Mouse (Mus musculus) stomach, embryonic 16.5 days (tissue): ENCODE data around the gene Plekhg1. TPM values are rescaled to one million over a fixed set of nuclear protein-coding genes. Genes with fewer than 3 reads are reported as not detected.
A peak's percentile ranks its signal among the peaks of the same experiment; 100 is the strongest.

Experiments
- ATAC-seq: fragments of 200-750 bp; cut with Nextera tagmentation; 2 replicates; pipeline ENCODE4 v1.8.0; 2017; ENCODE audit warnings: moderate number of reproducible peaks, moderate TSS enrichment; ENCODE audit not compliant: insufficient read depth, low FRiP score
- H3K27ac ChIP-seq: fragments of 300-500 bp; sonication (generic); 2 replicates; pipeline ENCODE4 v1.5.1; 2014; ENCODE audit warnings: low read length
- H3K27me3 ChIP-seq: fragments of 300-500 bp; sonication (generic); 2 replicates; pipeline ENCODE4 v1.6.1; 2014; ENCODE audit warnings: low read length, control low read depth, mixed read lengths; ENCODE audit not compliant: control insufficient read depth, insufficient read depth
- H3K36me3 ChIP-seq: fragments of 300-500 bp; sonication (generic); 2 replicates; pipeline ENCODE4 v1.6.1; 2014; ENCODE audit warnings: low read length; ENCODE audit not compliant: control insufficient read depth, insufficient read depth
- H3K4me1 ChIP-seq: fragments of 300-500 bp; sonication (generic); 2 replicates; pipeline ENCODE4 v1.6.1; 2014; ENCODE audit warnings: low read length, control low read depth, mixed read lengths; ENCODE audit not compliant: control insufficient read depth, insufficient read depth
- H3K4me2 ChIP-seq: fragments of 300-500 bp; sonication (generic); 2 replicates; pipeline ENCODE4 v1.6.1; 2014; ENCODE audit warnings: low read depth, low read length, mixed read lengths
- H3K4me3 ChIP-seq: fragments of 300-500 bp; sonication (generic); replicated peaks from 2 replicates; pipeline ENCODE4 v1.5.1; 2014; ENCODE audit warnings: mild to moderate bottlenecking, low read length
- H3K9ac ChIP-seq: fragments of 300-500 bp; sonication (generic); 2 replicates; pipeline ENCODE4 v1.6.1; 2014; ENCODE audit warnings: low read length
- H3K9me3 ChIP-seq: fragments of 300-500 bp; sonication (generic); replicated peaks from 2 replicates; pipeline ENCODE4 v1.6.1; 2016; ENCODE audit warnings: low read length, control low read depth; ENCODE audit not compliant: control insufficient read depth
- WGBS: fragments of 180-500 bp; shearing (Covaris S2); extraction: QIAGEN DNeasy Blood & Tissue Kit; methylation state at CpG from one replicate; pipeline ENCODE4 v1.1.7; 2014; 5-methylcytosine and 5-hydroxymethylcytosine counted together
- polyA plus RNA-seq: library from polyadenylated mRNA; unstranded; fragments of >200 nt; fragmentation: Nextera tagmentation; extraction: Ambion mirVana; gene quantifications from 2 replicates; pipeline ENCODE4 v1.2.1, GENCODE M21; 2015

Plekhg1 gene
- polyA plus RNA-seq, 1 experiment from 2014 or later = 14.0 TPM

DNA sequence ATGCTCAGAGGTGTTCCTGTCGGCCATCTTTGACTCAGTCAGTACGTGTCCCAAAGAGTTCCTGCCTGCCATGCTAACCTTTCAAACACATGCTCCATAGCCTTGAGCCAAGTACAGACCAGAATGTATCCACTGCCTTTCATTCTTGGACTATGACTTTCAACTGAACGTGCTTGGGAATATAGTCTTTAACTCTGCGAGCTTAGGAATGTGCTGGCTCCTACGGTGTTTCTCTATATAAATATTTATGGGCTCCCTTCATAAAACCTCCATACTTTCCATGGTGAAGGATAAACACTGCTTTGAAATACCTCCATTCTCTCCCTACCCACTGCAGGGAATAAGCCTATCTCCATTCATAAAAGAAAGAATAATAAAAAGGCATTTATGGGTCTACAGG, 29.0 kb downstream of the Plekhg1 start:
- H3K4me2 ChIP-seq = no peak overlapping the region
- H3K27me3 ChIP-seq = no peaks in the 10 kb centered on the region
- no peak overlapping the region for H3K9ac ChIP-seq
- WGBS = 57% methylated on average over 5 of the region's 5 CpGs
- peak overlapping the region; percentile 56 for H3K27ac ChIP-seq
- H3K9me3 ChIP-seq = no peaks in the 10 kb centered on the region
- peaks cover 1% of the 10 kb centered on the region; the same call in 1 of the 2 replicates for H3K4me1 ChIP-seq
- ATAC-seq = peak; percentile 62
- H3K4me3 ChIP-seq = no peak overlapping the region
- no peaks in the 10 kb centered on the region; the same call in 1 of the 2 replicates for H3K36me3 ChIP-seq

- no peak overlapping the region for H3K4me2 ChIP-seq
- peaks cover 2% of the 10 kb centered on the region; the same call in 1 of the 2 replicates for H3K4me1 ChIP-seq
- H3K27me3 ChIP-seq = no peaks in the 10 kb centered on the region
- no peak for ATAC-seq
- H3K36me3 ChIP-seq = no peaks in the 10 kb centered on the region; the same call in 1 of the 2 replicates
- 76% methylated on average over 2 of the region's 2 CpGs for WGBS
- H3K9me3 ChIP-seq = no peaks in the 10 kb centered on the region
- no peak overlapping the region for H3K9ac ChIP-seq
- no peak overlapping the region for H3K27ac ChIP-seq
- H3K4me3 ChIP-seq = no peak overlapping the region
Observed at GRCm38 (mm10) chr10:3774330-3774729, 34.2 kb downstream of the Plekhg1 start.

- Histone ChIP-seq H3K9me3 (no peaks in the 10 kb centered on the region), H3K4me1 (peaks cover 2% of the 10 kb centered on the region; the same call in 1 of the 2 replicates), H3K4me3 (no peak overlapping the region), H3K4me2 (no peak overlapping the region), H3K27me3 (no peaks in the 10 kb centered on the region), H3K36me3 (no peaks in the 10 kb centered on the region; the same call in 1 of the 2 replicates), H3K27ac (no peak overlapping the region), H3K9ac (no peak overlapping the region)
- ATAC-seq = no peak
- 82% methylated on average over 2 of the region's 2 CpGs for WGBS
Observed at GRCm38 (mm10) chr10:3776761-3777160, 36.6 kb downstream of the Plekhg1 start.

DNA sequence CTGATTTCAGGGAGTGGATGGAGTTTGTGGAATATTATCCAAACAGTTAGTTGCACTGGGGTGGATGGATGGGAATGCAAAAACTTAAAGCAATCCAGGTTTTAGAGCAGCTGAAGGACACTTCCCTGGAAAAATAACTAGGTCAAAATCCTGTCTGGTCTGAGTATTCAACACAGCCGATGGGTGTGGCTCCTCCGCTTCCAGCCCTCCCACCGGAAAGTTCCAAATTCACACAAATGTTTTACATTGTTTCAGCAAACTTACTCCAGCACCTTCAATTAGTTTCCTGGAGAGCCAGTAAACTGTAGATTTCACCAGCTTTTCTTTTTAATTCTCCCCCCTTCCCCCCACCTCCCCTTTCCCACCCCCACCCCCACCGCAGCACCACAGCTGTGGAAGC, 45.2 kb downstream of the Plekhg1 start:
- Histone ChIP-seq H3K36me3 (no peaks in the 10 kb centered on the region), H3K4me3 (no peak overlapping the region), H3K27ac (no peak overlapping the region), H3K9me3 (no peaks in the 10 kb centered on the region), H3K4me2 (no peak overlapping the region), H3K4me1 (peaks cover 5% of the 10 kb centered on the region), H3K27me3 (no peaks in the 10 kb centered on the region), H3K9ac (no peak overlapping the region)
- WGBS = 73% methylated on average over 4 of the region's 4 CpGs
- no peak for ATAC-seq

DNA sequence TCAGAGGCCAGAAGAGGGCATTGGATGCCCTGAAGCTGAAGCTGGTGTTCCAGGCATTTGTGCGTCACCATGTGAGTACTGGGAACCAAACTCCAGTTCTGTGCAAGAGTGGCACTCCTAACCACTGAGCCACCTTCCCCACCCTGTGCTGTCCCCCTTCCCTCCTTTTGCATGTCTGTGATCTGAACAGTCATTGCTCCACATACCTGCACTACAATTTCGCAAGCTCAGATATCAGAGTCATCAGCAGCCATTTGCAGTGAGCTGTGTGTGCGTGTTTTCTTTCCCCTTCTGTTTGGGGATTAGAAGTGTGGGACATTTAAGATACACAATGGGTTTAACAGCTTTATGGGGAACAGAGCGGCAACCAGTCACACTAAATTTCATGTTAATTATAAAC, 46.4 kb downstream of the Plekhg1 start:
- Histone ChIP-seq H3K27me3 (no peaks in the 10 kb centered on the region), H3K36me3 (no peaks in the 10 kb centered on the region), H3K9me3 (no peaks in the 10 kb centered on the region), H3K4me2 (no peak overlapping the region), H3K27ac (no peak overlapping the region), H3K9ac (no peak overlapping the region), H3K4me3 (no peak overlapping the region), H3K4me1 (peaks cover 5% of the 10 kb centered on the region)
- WGBS = 70% methylated on average over 4 of the region's 4 CpGs
- no peak for ATAC-seq

- ATAC-seq = no peak
- Histone ChIP-seq H3K4me2 (no peak overlapping the region), H3K27ac (no peak overlapping the region), H3K9me3 (no peaks in the 10 kb centered on the region), H3K9ac (no peak overlapping the region), H3K4me3 (no peak overlapping the region), H3K27me3 (no peaks in the 10 kb centered on the region), H3K4me1 (peaks cover 5% of the 10 kb centered on the region), H3K36me3 (no peaks in the 10 kb centered on the region)
- WGBS = 32% methylated on average over 5 of the region's 5 CpGs
Observed at GRCm38 (mm10) chr10:3787006-3787405, 46.8 kb downstream of the Plekhg1 start.

DNA sequence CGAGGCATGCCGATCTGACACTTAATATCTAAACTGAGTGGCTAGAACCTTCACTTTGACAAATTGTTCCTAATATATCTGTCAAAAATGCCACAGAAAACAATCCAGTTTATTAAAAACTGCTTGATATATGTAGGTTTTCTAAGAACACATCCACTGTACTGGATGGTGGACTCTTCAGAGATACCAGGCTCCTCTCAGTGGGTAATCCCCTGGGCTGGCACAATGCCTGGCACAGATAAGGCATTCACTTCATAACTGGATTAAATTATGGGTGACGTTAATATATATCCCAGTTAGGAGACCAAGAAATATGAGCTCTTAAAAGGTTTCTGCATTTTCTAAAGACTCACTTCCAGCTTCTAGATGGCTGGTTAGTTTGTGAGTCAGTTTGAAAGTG, 53.7 kb downstream of the Plekhg1 start:
- WGBS = 49% methylated on average over 3 of the region's 3 CpGs
- no peaks in the 10 kb centered on the region for H3K36me3 ChIP-seq

DNA sequence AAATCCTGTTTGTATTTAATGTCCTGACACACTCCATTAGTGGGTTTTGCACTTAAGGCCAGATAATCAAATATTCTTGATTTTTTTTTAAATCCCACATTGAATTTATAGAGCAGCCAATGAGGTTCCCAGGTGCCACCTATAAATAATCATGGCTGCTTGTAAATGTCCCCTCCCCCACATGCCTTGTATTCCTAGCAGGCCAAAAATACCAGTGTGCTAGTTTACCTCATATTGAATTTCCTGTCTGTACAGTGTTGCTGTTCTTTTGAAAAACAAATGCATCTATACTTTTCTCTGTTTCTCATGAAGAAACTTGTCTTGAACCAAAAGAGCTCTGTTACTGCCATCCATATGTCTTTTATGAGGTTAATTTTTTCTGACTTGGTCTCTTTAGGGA, 59.3 kb downstream of the Plekhg1 start:
- no peaks in the 10 kb centered on the region for H3K36me3 ChIP-seq
- no peak for ATAC-seq
- no peak overlapping the region for H3K27ac ChIP-seq
- H3K9ac ChIP-seq = no peak overlapping the region
- no peak overlapping the region for H3K4me2 ChIP-seq
- H3K4me3 ChIP-seq = no peak overlapping the region
- H3K27me3 ChIP-seq = no peaks in the 10 kb centered on the region
- no peaks in the 10 kb centered on the region for H3K4me1 ChIP-seq
- H3K9me3 ChIP-seq = no peaks in the 10 kb centered on the region

More for the DNA sequence above, 53.7 kb downstream of the Plekhg1 start:
- Histone ChIP-seq H3K4me3 (no peak overlapping the region), H3K27ac (no peak overlapping the region), H3K9ac (no peak overlapping the region), H3K4me2 (no peak overlapping the region), H3K9me3 (no peaks in the 10 kb centered on the region), H3K27me3 (no peaks in the 10 kb centered on the region), H3K4me1 (peaks cover 5% of the 10 kb centered on the region; the same call in 1 of the 2 replicates)
- no peak for ATAC-seq

DNA sequence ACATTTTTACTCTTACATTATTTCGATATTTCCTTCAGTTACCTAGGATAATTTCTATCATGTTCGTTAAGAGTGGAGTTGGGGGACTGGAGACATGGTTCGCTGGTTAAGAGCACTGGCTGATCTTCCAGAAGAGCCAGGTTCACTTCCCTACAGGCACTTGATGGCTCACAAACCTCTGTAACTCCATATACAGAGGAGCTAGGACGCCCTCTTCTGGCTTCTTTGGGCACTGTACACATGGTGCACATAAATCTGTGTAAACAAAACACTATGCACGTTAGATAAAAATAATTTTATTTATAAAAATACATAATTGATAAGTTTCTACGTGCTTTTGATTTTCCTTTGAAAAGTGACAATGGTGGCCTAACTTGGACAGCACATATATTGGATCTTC, 61.1 kb downstream of the Plekhg1 start:
- no peak for ATAC-seq
- Histone ChIP-seq H3K27me3 (no peaks in the 10 kb centered on the region), H3K9me3 (no peaks in the 10 kb centered on the region), H3K9ac (no peak overlapping the region), H3K4me1 (no peaks in the 10 kb centered on the region), H3K36me3 (no peaks in the 10 kb centered on the region), H3K4me3 (no peak overlapping the region), H3K4me2 (no peak overlapping the region), H3K27ac (no peak overlapping the region)
- 82% methylated on average over 6 of the region's 6 CpGs for WGBS

GRCm38 (mm10) chr10:3805334-3805733, 65.2 kb downstream of the Plekhg1 start:
- Histone ChIP-seq H3K4me3 (no peak overlapping the region), H3K36me3 (no peaks in the 10 kb centered on the region), H3K27ac (no peak overlapping the region), H3K27me3 (no peaks in the 10 kb centered on the region), H3K4me1 (no peaks in the 10 kb centered on the region), H3K9ac (no peak overlapping the region), H3K4me2 (no peak overlapping the region), H3K9me3 (no peaks in the 10 kb centered on the region)
- no peak for ATAC-seq
- 42% methylated on average over 3 of the region's 3 CpGs for WGBS
